Mouse (Mus musculus): ENCODE measurements around the gene Ctcfl. TPM values are rescaled to one million over a fixed set of nuclear protein-coding genes. Genes with fewer than 3 reads are reported as not detected.

The Ctcfl gene
- polyA plus RNA-seq, 1 experiment, result not detected

GRCm38 (mm10) chr2:173056882-173057315 lies 62.4 kb downstream of the Ctcfl start:
- TF ChIP-seq POLR2A (IDR thresholded peaks at IDR 0.05; ENCODE audit: borderline replicate concordance, extremely low read depth, insufficient read depth, insufficient read length, poor library complexity, severe bottlenecking) (no peak), CTCF (IDR thresholded peaks at IDR 0.05; ENCODE audit: borderline replicate concordance, extremely low read depth, insufficient read depth, insufficient read length) (no peak)

GRCm38 (mm10) chr2:173056303-173056881 lies 62.9 kb downstream of the Ctcfl start:
- TF ChIP-seq POLR2A (IDR thresholded peaks at IDR 0.05; ENCODE audit: borderline replicate concordance, extremely low read depth, insufficient read depth, insufficient read length, poor library complexity, severe bottlenecking) (no peak), CTCF (IDR thresholded peaks at IDR 0.05; ENCODE audit: borderline replicate concordance, extremely low read depth, insufficient read depth, insufficient read length) (no peak)
- no peak for DNase-seq (ENCODE audit: low read depth)

More at GRCm38 (mm10) chr2:173056882-173057315, 62.4 kb downstream of the Ctcfl start:
- no peak for DNase-seq (ENCODE audit: low read depth)

- no peak for DNase-seq (ENCODE audit: low read depth)
- TF ChIP-seq CTCF (IDR thresholded peaks at IDR 0.05; ENCODE audit: borderline replicate concordance, extremely low read depth, insufficient read depth, insufficient read length) (no peak), POLR2A (IDR thresholded peaks at IDR 0.05; ENCODE audit: borderline replicate concordance, extremely low read depth, insufficient read depth, insufficient read length, poor library complexity, severe bottlenecking) (no peak)
These were observed 65.5 kb downstream of the Ctcfl start for GRCm38 (mm10) chr2:173053846-173054245.

- TF ChIP-seq POLR2A (IDR thresholded peaks at IDR 0.05; ENCODE audit: borderline replicate concordance, extremely low read depth, insufficient read depth, insufficient read length, poor library complexity, severe bottlenecking) (no peak), CTCF (IDR thresholded peaks at IDR 0.05; ENCODE audit: borderline replicate concordance, extremely low read depth, insufficient read depth, insufficient read length) (no peak)
- no peak for DNase-seq (ENCODE audit: low read depth)
These were observed 66.4 kb downstream of the Ctcfl start for GRCm38 (mm10) chr2:173052881-173053280.

- no peak for DNase-seq (ENCODE audit: low read depth)
These were observed 68.5 kb downstream of the Ctcfl start for GRCm38 (mm10) chr2:173050604-173051382.

GRCm38 (mm10) chr2:173049817-173050216 lies 69.5 kb downstream of the Ctcfl start:
- no peak for TF ChIP-seq POLR2A (IDR thresholded peaks at IDR 0.05; ENCODE audit: borderline replicate concordance, extremely low read depth, insufficient read depth, insufficient read length, poor library complexity, severe bottlenecking)
- no peak for TF ChIP-seq CTCF (IDR thresholded peaks at IDR 0.05; ENCODE audit: borderline replicate concordance, extremely low read depth, insufficient read depth, insufficient read length)
- DNase-seq (ENCODE audit: low read depth), result no peak

More at GRCm38 (mm10) chr2:173050604-173051382, 68.5 kb downstream of the Ctcfl start:
- TF ChIP-seq CTCF (IDR thresholded peaks at IDR 0.05; ENCODE audit: borderline replicate concordance, extremely low read depth, insufficient read depth, insufficient read length) (no peak), POLR2A (IDR thresholded peaks at IDR 0.05; ENCODE audit: borderline replicate concordance, extremely low read depth, insufficient read depth, insufficient read length, poor library complexity, severe bottlenecking) (no peak)

- no peak for TF ChIP-seq POLR2A (IDR thresholded peaks at IDR 0.05; ENCODE audit: borderline replicate concordance, extremely low read depth, insufficient read depth, insufficient read length, poor library complexity, severe bottlenecking)
- TF ChIP-seq CTCF (IDR thresholded peaks at IDR 0.05; ENCODE audit: borderline replicate concordance, extremely low read depth, insufficient read depth, insufficient read length), result no peak
- no peak for DNase-seq (ENCODE audit: low read depth)
These were observed 70.1 kb downstream of the Ctcfl start for GRCm38 (mm10) chr2:173049231-173049630.

GRCm38 (mm10) chr2:173048041-173048745 lies 71.1 kb downstream of the Ctcfl start:
- no peak for DNase-seq (ENCODE audit: low read depth)
- TF ChIP-seq POLR2A (IDR thresholded peaks at IDR 0.05; ENCODE audit: borderline replicate concordance, extremely low read depth, insufficient read depth, insufficient read length, poor library complexity, severe bottlenecking), result no peak
- TF ChIP-seq CTCF (IDR thresholded peaks at IDR 0.05; ENCODE audit: borderline replicate concordance, extremely low read depth, insufficient read depth, insufficient read length), result no peak

GRCm38 (mm10) chr2:173047471-173047870 lies 71.9 kb downstream of the Ctcfl start:
- no peak for TF ChIP-seq CTCF (IDR thresholded peaks at IDR 0.05; ENCODE audit: borderline replicate concordance, extremely low read depth, insufficient read depth, insufficient read length)
- no peak for TF ChIP-seq POLR2A (IDR thresholded peaks at IDR 0.05; ENCODE audit: borderline replicate concordance, extremely low read depth, insufficient read depth, insufficient read length, poor library complexity, severe bottlenecking)
- no peak for DNase-seq (ENCODE audit: low read depth)

- no peak for DNase-seq (ENCODE audit: low read depth)
- TF ChIP-seq POLR2A (IDR thresholded peaks at IDR 0.05; ENCODE audit: borderline replicate concordance, extremely low read depth, insufficient read depth, insufficient read length, poor library complexity, severe bottlenecking), result no peak
- TF ChIP-seq CTCF (IDR thresholded peaks at IDR 0.05; ENCODE audit: borderline replicate concordance, extremely low read depth, insufficient read depth, insufficient read length), result no peak
These were observed 72.6 kb downstream of the Ctcfl start for GRCm38 (mm10) chr2:173046582-173047297.
